Mouse (Mus musculus) cerebral cortex, adult 2 months (tissue): ENCODE results near the gene Ceacam16.

Experiments used
- WGBS: fragments of 180-500 bp; shearing (Covaris S2); methylation state at CpG from one replicate; pipeline ENCODE4 v1.1.7; 2018; 5-methylcytosine and 5-hydroxymethylcytosine counted together

Ceacam16 gene

GRCm38 (mm10) chr7:19861199-19861598 lies at the start of gene Ceacam16:
TSS of gene Ceacam16 (minus strand) at chr7:19861299.
- WGBS, result 88% methylated on average over 9 of the region's 9 CpGs

GRCm38 (mm10) chr7:19910421-19911291 lies 49.6 kb upstream of the Ceacam16 start:
- 47% methylated on average over 21 of the region's 21 CpGs for WGBS

GRCm38 (mm10) chr7:19889881-19890280 lies 28.8 kb upstream of the Ceacam16 start:
- 55% methylated on average over 8 of the region's 8 CpGs for WGBS

- WGBS, result 72% methylated on average over 7 of the region's 7 CpGs
Observed at GRCm38 (mm10) chr7:19887849-19888248, 26.8 kb upstream of the Ceacam16 start, which contains the start of gene Ceacam19. TSS of gene Ceacam19 (minus strand) at chr7:19887965.

GRCm38 (mm10) chr7:19880754-19881153 lies 19.7 kb upstream of the Ceacam16 start:
- WGBS, result 80% methylated on average over 8 of the region's 8 CpGs

- 67% methylated on average over 14 of the region's 14 CpGs for WGBS
Observed at GRCm38 (mm10) chr7:19876781-19877425, 15.8 kb upstream of the Ceacam16 start.

- WGBS, result 32% methylated on average over 13 of the region's 13 CpGs
Observed at GRCm38 (mm10) chr7:19875948-19876682, 15.0 kb upstream of the Ceacam16 start.

- 58% methylated on average over 5 of the region's 5 CpGs for WGBS
Observed at GRCm38 (mm10) chr7:19871943-19872601, 11.0 kb upstream of the Ceacam16 start.

- WGBS, result 71% methylated on average over 10 of the region's 10 CpGs
Observed at GRCm38 (mm10) chr7:19871137-19871621, 10.1 kb upstream of the Ceacam16 start.

GRCm38 (mm10) chr7:19867751-19868399 lies 6.8 kb upstream of the Ceacam16 start:
- 90% methylated on average over 16 of the region's 16 CpGs for WGBS

- 75% methylated on average over 6 of the region's 6 CpGs for WGBS
Observed at GRCm38 (mm10) chr7:19866490-19866889, 5.4 kb upstream of the Ceacam16 start.

GRCm38 (mm10) chr7:19865246-19866036 lies 4.3 kb upstream of the Ceacam16 start:
- 89% methylated on average over 8 of the region's 8 CpGs for WGBS

GRCm38 (mm10) chr7:19864241-19864640 lies 3.1 kb upstream of the Ceacam16 start:
- 36% methylated on average over 2 of the region's 2 CpGs for WGBS

- WGBS, result 73% methylated on average over 10 of the region's 10 CpGs
Observed at GRCm38 (mm10) chr7:19859740-19860139, 1.4 kb downstream of the Ceacam16 start.

- 89% methylated on average over 6 of the region's 6 CpGs for WGBS
Observed at GRCm38 (mm10) chr7:19856283-19856682, 4.8 kb downstream of the Ceacam16 start.

GRCm38 (mm10) chr7:19855663-19856062 lies 5.4 kb downstream of the Ceacam16 start:
- 93% methylated on average over 5 of the region's 5 CpGs for WGBS

- WGBS, result 93% methylated on average over 20 of the region's 20 CpGs
Observed at GRCm38 (mm10) chr7:19853526-19853925, 7.6 kb downstream of the Ceacam16 start.

- WGBS, result 3% methylated on average over 33 of the region's 33 CpGs
Observed at GRCm38 (mm10) chr7:19851858-19852570, 9.1 kb downstream of the Ceacam16 start, which contains the start of gene Gm19345. TSS of gene Gm19345 (plus strand) at chr7:19852003.

GRCm38 (mm10) chr7:19844521-19845171 lies 16.5 kb downstream of the Ceacam16 start:
- WGBS, result 76% methylated on average over 15 of the region's 15 CpGs
